Mouse (Mus musculus): ENCODE measurements around the gene Patz1.
A peak's percentile ranks its signal among the peaks of the same experiment; 100 is the strongest.

Patz1 gene

GRCm38 (mm10) chr11:3330991-3331750 is 42.5 kb downstream of the Patz1 start:
- peak in 1 of 2 experiments; percentile 10 for DNase-seq

- DNase-seq = peak; percentile 84 to 90
Measured at GRCm38 (mm10) chr11:3331756-3332642, 43.3 kb downstream of the Patz1 start.

GRCm38 (mm10) chr11:3333111-3333695 is 44.5 kb downstream of the Patz1 start:
- DNase-seq = no peak

GRCm38 (mm10) chr11:3334141-3334710 is 45.6 kb downstream of the Patz1 start:
- DNase-seq = no peak

DNA sequence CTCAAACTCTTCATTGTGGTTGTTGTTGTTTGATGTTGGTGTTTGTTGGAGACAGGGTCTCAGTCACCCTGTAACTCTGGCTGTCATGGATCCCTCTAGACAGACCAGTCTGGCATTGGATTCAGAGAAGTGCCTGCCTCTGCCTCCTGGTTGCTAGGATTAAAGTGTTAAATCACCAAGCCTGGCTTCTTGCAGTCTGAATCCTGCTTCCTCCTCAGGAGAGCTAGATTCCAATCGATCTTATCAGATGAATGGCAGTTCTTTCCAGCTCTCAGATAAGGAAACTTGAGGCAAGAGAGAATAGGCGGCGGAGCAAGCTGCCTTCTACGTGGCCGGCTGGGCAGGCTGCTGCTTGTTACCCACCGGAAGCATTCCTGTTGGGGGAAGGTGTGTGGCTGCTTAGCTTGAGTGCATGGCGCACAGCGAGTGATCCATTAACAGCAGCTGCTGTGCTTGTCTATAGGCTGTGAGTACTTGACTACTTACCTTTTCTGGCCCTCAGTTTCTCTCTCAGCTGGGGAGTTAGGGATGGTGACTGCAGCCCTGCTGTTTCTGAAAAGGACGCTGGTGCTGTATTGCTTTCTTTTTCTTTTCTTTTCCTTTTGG is 46.1 kb downstream of the Patz1 start:
- no peak for DNase-seq

DNA sequence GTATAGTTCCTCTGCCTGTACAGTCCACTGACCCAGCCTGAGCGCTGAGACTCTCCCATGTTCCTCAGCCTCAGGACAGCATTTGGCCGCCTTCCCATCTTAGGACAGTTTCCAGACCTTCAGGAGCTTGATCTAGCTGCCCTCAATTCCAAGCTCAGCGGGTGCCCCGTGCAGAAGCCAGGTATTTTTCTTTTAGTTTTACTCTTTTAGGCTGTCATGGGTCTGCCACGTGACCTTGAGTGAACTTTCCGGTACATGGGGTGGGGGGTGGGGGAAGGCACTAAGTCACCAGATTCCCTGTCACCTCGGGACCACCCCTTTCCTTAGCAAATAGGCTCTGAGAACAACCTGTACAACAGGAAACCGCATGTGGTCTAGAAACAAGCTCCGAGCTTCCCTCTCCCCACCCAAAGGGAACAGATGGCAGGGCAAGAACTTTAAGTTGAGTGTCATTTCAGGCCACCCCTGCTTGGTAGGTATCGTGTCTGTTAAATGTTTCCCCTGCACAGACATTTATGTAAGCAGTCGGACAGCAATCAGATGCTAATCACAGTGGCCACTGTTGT is 47.1 kb downstream of the Patz1 start:
- peak in 1 of 2 experiments; percentile 25 for DNase-seq

GRCm38 (mm10) chr11:3336602-3337001 is 47.9 kb downstream of the Patz1 start:
- DNase-seq = no peak

DNA sequence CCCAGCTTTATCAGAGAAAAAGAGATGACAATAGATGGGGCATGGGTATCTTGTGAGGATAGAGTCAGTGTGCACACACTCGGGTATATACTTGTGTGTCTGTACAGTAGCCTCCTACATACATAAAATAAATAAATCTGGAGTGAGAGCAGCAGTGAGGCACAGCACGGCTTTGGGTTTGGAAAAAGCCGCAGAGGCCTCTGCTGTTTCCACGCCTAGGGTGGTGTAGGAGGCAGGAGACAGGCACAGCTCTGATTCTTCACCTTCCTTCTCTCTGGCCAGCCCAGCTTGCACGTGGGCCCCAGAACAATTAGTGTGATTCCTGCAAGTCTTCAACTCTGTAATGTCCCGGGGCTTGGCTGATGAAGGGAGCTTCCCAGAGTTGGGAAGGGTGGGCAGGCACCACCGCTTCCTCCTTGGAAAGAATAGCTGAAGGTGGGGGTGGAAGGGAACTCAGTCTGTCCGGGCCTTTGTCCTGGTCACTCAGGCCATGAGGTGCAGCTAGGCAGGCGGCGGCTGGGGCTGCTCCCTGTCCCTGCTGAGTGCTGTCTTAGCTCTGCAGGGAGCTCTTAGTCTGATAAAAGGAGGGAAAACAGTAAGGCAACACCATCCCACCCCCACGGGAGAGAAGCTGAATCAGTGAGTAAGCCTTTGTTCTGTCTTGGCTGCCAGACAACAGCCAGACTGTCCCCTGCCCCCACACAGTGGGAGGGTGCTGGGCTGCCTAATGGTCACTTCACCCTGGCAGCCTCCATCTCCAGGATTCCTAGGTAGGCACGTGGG is 48.7 kb downstream of the Patz1 start:
- peak in 1 of 2 experiments; percentile 15 for DNase-seq

DNA sequence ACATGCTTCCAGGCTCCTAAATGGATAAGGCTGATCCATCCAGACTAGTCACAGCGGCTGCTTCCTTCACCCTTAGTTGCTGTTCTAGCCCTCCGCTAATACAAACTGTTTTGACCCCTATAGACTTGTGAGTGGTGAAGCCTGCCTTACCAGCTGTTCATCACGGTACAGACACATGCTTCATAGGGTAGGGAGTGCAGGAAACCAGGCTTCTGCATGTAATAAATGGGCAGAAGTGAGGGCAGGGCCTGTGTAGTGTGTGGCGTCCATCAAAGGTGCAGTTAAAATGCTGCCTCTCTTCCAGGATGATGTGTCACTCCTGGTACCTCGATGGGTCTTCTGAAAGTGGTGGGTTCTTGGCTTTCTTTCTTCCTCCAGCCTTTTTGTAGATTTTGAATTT is 49.3 kb downstream of the Patz1 start:
- DNase-seq = no peak

- DNase-seq = no peak
Measured at GRCm38 (mm10) chr11:3341476-3341875, 52.8 kb downstream of the Patz1 start.

DNA sequence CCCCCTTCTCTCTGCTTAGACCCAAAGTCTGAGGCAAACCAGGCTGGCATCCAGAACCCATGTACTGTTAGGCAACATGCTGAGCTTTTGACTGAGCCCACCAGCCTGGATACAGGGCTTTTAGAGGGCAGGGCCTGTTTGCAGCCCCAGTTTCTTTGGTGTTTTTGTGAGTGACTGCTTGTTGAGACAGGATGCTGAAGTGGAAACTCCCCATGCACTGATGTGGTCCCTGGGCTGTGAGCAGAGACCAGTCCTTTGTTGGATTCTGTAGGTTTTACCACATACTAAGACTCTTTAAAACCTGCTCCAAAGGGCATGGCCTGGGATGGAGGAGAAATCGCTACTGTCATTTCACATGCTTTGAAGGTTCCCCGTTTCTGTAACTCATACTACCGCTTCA is 56.2 kb downstream of the Patz1 start:
- DNase-seq = no peak

- DNase-seq = no peak
Measured at GRCm38 (mm10) chr11:3346351-3346750, 57.7 kb downstream of the Patz1 start.

GRCm38 (mm10) chr11:3347091-3347834 is 58.6 kb downstream of the Patz1 start:
- peak; percentile 73 to 88 for DNase-seq

DNA sequence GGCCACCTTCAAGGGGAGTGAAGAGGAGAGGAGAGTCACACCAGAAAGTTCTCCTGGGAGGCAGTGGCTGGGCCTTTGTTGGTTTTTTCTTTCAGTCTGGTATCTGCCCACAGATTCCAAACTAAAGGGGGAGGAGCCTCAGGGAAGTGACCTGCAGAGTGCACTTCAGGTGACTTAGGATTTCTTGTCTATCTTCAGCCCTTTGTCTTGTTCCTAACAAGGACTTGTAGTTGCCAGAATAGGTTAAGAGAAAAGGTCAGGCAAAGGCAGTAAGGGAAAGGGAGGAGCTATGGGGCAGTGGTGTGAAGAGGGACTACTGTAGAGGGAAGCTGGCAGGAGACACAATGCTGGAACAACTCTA is 59.1 kb downstream of the Patz1 start:
- DNase-seq = no peak

DNA sequence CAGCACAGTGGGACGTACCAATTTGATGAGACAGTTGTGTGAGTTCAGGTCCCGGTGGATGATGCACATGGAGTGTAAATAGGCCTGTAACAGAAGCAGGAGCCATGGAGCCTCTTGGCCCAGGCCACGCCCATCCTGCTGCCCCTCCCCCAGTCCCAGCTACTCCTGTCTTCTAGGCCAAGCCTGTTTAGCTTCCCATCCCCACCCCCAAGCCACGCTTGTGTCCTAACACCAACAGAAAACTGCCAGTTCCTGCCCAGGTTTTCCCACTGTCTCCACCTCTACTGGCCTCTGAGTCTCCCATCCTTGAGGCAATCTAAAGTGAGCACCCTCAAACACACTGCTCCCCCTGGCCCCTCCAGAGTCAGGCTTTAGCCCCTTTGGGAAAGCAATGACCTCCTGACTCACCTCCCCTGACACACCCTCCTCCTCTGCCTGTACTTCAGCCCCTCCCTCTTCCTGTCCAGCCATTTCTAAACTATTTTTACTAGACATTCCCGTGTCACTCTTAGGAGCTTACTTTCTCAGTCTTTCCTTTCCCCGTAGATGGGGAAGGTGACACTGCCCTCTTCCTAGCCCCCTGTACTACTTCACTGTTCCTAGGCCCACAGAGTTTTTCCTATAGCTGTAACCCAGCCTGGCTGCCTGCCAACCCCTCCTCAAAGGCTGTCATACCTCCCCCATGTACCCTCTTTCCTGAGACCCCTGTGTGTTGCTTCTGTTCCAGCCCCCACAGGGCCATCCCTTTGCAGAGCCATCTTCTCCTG is 60.1 kb downstream of the Patz1 start:
- no peak for DNase-seq

DNA sequence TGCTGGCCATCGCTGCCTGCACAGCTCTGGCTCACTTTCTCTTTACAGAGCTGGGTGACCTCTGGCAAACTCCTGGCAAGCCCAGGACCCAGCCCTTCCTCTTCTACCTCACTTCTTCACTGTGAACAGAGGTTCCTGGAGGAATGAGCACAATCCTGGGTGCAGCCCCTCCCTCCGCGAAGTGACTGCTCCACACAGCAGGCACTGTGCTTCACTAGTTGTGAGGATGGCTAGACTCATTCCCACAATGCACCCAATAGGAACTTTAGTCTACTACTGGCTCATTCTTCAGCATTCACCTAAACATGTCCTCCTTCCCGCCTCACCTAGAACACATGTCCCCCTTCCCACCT is 60.6 kb downstream of the Patz1 start:
- no peak for DNase-seq

DNA sequence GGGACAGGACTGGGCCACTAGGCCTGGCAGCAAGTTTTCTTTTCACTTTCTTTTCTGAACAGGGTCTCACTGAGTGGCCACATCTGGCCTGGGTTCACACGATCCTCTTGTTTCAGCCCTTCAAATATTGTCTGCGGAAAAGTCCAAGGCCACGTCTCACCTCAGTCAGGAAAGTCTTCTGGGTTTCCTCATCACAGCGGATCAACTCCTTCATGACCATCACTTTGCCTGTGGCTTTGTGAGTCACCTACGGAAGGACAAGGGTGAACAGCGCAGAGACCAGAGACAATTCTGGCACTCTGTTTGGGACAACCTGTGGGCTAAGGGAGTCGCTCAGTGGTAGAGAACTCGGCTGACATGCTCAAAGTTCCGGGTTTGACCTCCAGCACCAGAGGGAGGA is 63.5 kb downstream of the Patz1 start:
- no peak for DNase-seq

- DNase-seq = no peak
Measured at GRCm38 (mm10) chr11:3352990-3353585, 64.4 kb downstream of the Patz1 start.

Measured in kidney, adult 8-10 months (tissue).